ENCODE assay signal across 17 mouse cellular contexts in the genomic region with DNA sequence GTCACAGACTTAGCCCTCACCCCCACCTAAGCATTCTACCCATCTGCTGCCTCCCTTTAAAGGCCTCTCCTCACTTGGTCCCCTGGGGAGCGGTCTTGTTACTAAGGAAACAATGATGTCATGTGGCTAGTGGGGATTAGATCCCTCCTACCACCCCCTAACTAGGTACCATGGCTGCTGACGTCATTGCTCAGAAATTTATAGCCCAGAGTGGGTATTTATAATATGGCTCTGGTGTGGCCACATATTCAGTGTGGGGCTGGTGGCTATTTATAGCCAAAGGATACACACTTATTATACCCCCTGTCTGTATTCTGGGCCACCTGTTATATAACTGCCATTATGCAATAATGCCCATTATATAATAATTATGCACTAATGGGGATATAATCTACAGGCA. TPM values are rescaled to one million over a fixed set of nuclear protein-coding genes. Genes with fewer than 3 reads are reported as not detected.
DNase-seq lines count a peak whose midpoint lies in the region; ATAC-seq and TF ChIP-seq lines count a peak whose summit lies in the region.
"Had no signal": no experiment of that assay in that cellular context is flagged by ENCODE, and none has a peak within 500 bp of the region (broad histone marks: within the 10 kb centered on the region; RNA-seq: fewer than 3 reads in every experiment).

No protein-coding gene starts in this region.

- H3K79me3 ChIP-seq in C2C12 (ENCODE audit: low read depth): peaks cover 36% of the 10 kb centered on the region

- intact Hi-C loops in left cerebral cortex, adult 2 months (cut with DNase I): no loop called here

- ATAC-seq in forebrain, embryonic 13.5 days: no peak
- ATAC-seq in monocyte, adult 5-6 weeks (replicated peaks; ENCODE audit: insufficient number of reproducible peaks, low FRiP score, low TSS enrichment, poor library complexity, severe bottlenecking): no peak
- ATAC-seq: inflammation-experienced regulatory T-cells, adult 6 months had no signal

- H3K36me3 ChIP-seq in forebrain, embryonic 13.5 days (ENCODE audit: poor library complexity, severe bottlenecking): peaks cover 54% of the 10 kb centered on the region
- no peaks in the 10 kb centered on the region for H3K36me3 ChIP-seq in forebrain, embryonic 10.5 days (replicated peaks)
- peaks cover 53% of the 10 kb centered on the region for H3K36me3 ChIP-seq in C2C12 (ENCODE audit: control insufficient read depth, insufficient read depth)
- H3K36me3 ChIP-seq: neural tube, embryonic 12.5 days had no signal

- H3K9ac ChIP-seq in forebrain, embryonic 13.5 days: no peak overlapping the region
- H3K9ac ChIP-seq: lung, embryonic 14.5 days; neural tube, embryonic 12.5 days had no signal

- 26% methylated on average over 2 of the region's 2 CpGs for WGBS in forebrain, embryonic 13.5 days
- 42% methylated on average over 2 of the region's 2 CpGs for whole genome bisulfite sequencing in forebrain, embryonic 10.5 days

- H3K9me3 ChIP-seq in forebrain, embryonic 13.5 days (replicated peaks): no peaks in the 10 kb centered on the region
- no peaks in the 10 kb centered on the region for H3K9me3 ChIP-seq in forebrain, embryonic 10.5 days
- H3K9me3 ChIP-seq: G1E; neural tube, embryonic 12.5 days had no signal

- H3K4me2 ChIP-seq in forebrain, embryonic 13.5 days: peak overlapping the region; percentile 14
- H3K4me2 ChIP-seq: heart, embryonic 11.5 days; lung, embryonic 14.5 days; neural tube, embryonic 12.5 days had no signal

- peak overlapping the region; percentile 3 for H3ac ChIP-seq in C2C12 (ENCODE audit: control insufficient read depth, insufficient read length, low read depth)

- no peak for TF ChIP-seq POLR2A in cortical plate, adult 2 months (IDR thresholded peaks at IDR 0.05; ENCODE audit: extremely low read depth, insufficient read depth, low read length)

- DNase-seq in forebrain, embryonic 10.5 days (ENCODE audit: extremely low spot score, low spot score): no peak
- no peak for DNase-seq in left cerebral cortex, adult 2 months (ENCODE audit: extremely low spot score in 1 of 2, low spot score in 2 of 2)
- no peak for DNase-seq in left cerebral cortex, adult 18-20 months (ENCODE audit: low spot score in 2 of 2)
- DNase-seq in ovary, adult 18-20 months (ENCODE audit: low spot score): no peak
- DNase-seq: adrenal gland, postnatal 14 days; lung, embryonic 14.5 days; midbrain, embryonic 14.5 days had no signal

- H3K4me1 ChIP-seq in forebrain, embryonic 13.5 days: peaks cover 63% of the 10 kb centered on the region
- peaks cover 45% of the 10 kb centered on the region for H3K4me1 ChIP-seq in forebrain, embryonic 10.5 days
- peaks cover 25% of the 10 kb centered on the region for H3K4me1 ChIP-seq in cortical plate, adult 2 months (ENCODE audit: control insufficient read depth, insufficient read depth, low read length)

- H3K27me3 ChIP-seq in forebrain, embryonic 13.5 days: peaks cover 12% of the 10 kb centered on the region; the same call in 1 of the 2 replicates
- H3K27me3 ChIP-seq in forebrain, embryonic 10.5 days (ENCODE audit: poor library complexity, severe bottlenecking): peaks cover 99% of the 10 kb centered on the region
- no peaks in the 10 kb centered on the region for H3K27me3 ChIP-seq in C2C12 (ENCODE audit: control insufficient read depth, insufficient read depth, insufficient read length)

- H3K4me3 ChIP-seq in forebrain, embryonic 13.5 days: no peak overlapping the region; the same call in 1 of the 2 replicates
- H3K4me3 ChIP-seq in forebrain, embryonic 10.5 days: no peak overlapping the region
- H3K4me3 ChIP-seq in left cerebral cortex, adult 2 months: no peak overlapping the region
- no peak overlapping the region for H3K4me3 ChIP-seq in C2C12 (ENCODE audit: insufficient read depth, poor library complexity, severe bottlenecking)
- H3K4me3 ChIP-seq in cortical plate, adult 2 months (ENCODE audit: insufficient read depth, low read length): no peak overlapping the region
- H3K4me3 ChIP-seq: neural tube, embryonic 12.5 days had no signal

- no peak for TF ChIP-seq CTCF in left cerebral cortex, adult 2 months (IDR thresholded peaks at IDR 0.05)
- no peak for TF ChIP-seq CTCF in C2C12 (IDR thresholded peaks at IDR 0.05; ENCODE audit: control insufficient read depth, insufficient read depth, insufficient read length)
- TF ChIP-seq CTCF in cortical plate, adult 2 months (IDR thresholded peaks at IDR 0.05; ENCODE audit: extremely low read depth, insufficient read depth, low read length): no peak

- peaks cover 97% of the 10 kb centered on the region for H3K79me2 ChIP-seq in C2C12 (ENCODE audit: control insufficient read depth, insufficient read depth)

- no peak overlapping the region for H3K27ac ChIP-seq in forebrain, embryonic 13.5 days
- H3K27ac ChIP-seq in forebrain, embryonic 10.5 days: no peak overlapping the region
- peak overlapping the region; percentile 88 for H3K27ac ChIP-seq in left cerebral cortex, adult 2 months
- H3K27ac ChIP-seq in cortical plate, adult 2 months (ENCODE audit: insufficient read depth, low read length): peak overlapping the region; percentile 85
- H3K27ac ChIP-seq: macrophage; neural tube, embryonic 12.5 days had no signal

TF ChIP-seq in C2C12, 6 proteins besides CTCF, POLR2A, EP300 and RAD21:
- TF ChIP-seq CEBPB (IDR thresholded peaks at IDR 0.05; ENCODE audit: low read depth) (peak; percentile 54), MYOG (IDR thresholded peaks at IDR 0.05; ENCODE audit: control insufficient read depth, extremely low read depth, insufficient read length) (no peak), FOSL1 (IDR thresholded peaks at IDR 0.05; ENCODE audit: insufficient read depth, low read length, poor library complexity, severe bottlenecking) (no peak), MYOD1 (IDR thresholded peaks at IDR 0.05; ENCODE audit: control insufficient read depth, insufficient read length, low read depth) (peak; percentile 79), MAX (IDR thresholded peaks at IDR 0.05) (no peak), USF1 (IDR thresholded peaks at IDR 0.05; ENCODE audit: low read depth) (peak; percentile 30)
TF ChIP-seq in C2C12: peak in this region for 3.

RNA-seq across cellular contexts. Expression of a gene that starts 38.1 kb away (rescaled TPM):
- 3.7 and 3.8 TPM in 2 replicates for polyA plus RNA-seq in forebrain, embryonic 13.5 days (2015; fragmentation: Nextera tagmentation; extraction: Ambion mirVana)
- polyA plus RNA-seq in forebrain, embryonic 10.5 days (2016; fragmentation: Nextera tagmentation; extraction: Ambion mirVana): 1.3 and 2.1 TPM in 2 replicates
- total RNA-seq in left cerebral cortex, adult 2 months (2021): not detected
- not detected for total RNA-seq in left cerebral cortex, adult 18-20 months (2021)
- polyA plus RNA-seq in C2C12 (2012; fragmentation: generic; extraction: Trizol): 2.9 TPM
- polyA plus RNA-seq in cortical plate, adult 2 months (2012; rRNA removed): 0.30 and 0.42 TPM in 2 replicates
- total RNA-seq in monocyte, adult 5-6 weeks (2017): 6.4 to 8.9 TPM (median 8.2 TPM) in 3 replicates
- total RNA-seq: layer of hippocampus, adult 18-20 months had no signal
- polyA plus RNA-seq: macrophage had no signal

RNA-seq across cellular contexts. Expression of a gene that starts 39.2 kb away (rescaled TPM):
- polyA plus RNA-seq in forebrain, embryonic 13.5 days (2015; fragmentation: Nextera tagmentation; extraction: Ambion mirVana): 127 and 145 TPM in 2 replicates
- 0.46 and 1.8 TPM in 2 replicates for polyA plus RNA-seq in forebrain, embryonic 10.5 days (2016; fragmentation: Nextera tagmentation; extraction: Ambion mirVana)
- total RNA-seq in left cerebral cortex, adult 2 months (2021): 100 to 1,000 TPM; 347 to 350 TPM
- 100 to 1,000 TPM; 291 to 300 TPM for total RNA-seq in left cerebral cortex, adult 18-20 months (2021)
- 50.7 TPM for polyA plus RNA-seq in C2C12 (2012; fragmentation: generic; extraction: Trizol)
- polyA plus RNA-seq in cortical plate, adult 2 months (2012; rRNA removed): 82.8 and 89.1 TPM in 2 replicates
- 8.1 to 16.7 TPM (median 9.9 TPM) in 3 replicates for total RNA-seq in monocyte, adult 5-6 weeks (2017)

RNA-seq across cellular contexts. Expression of a gene that starts 59.6 kb away (rescaled TPM):
- polyA plus RNA-seq in forebrain, embryonic 13.5 days (2015; fragmentation: Nextera tagmentation; extraction: Ambion mirVana): 1.9 and 2.1 TPM in 2 replicates
- 4.9 and 5.8 TPM in 2 replicates for polyA plus RNA-seq in forebrain, embryonic 10.5 days (2016; fragmentation: Nextera tagmentation; extraction: Ambion mirVana)
- total RNA-seq in left cerebral cortex, adult 2 months (2021): 1 to 10 TPM; 1.6 to 2.6 TPM
- total RNA-seq in left cerebral cortex, adult 18-20 months (2021): 1 to 10 TPM; 2.6 TPM
- 0.04 TPM for polyA plus RNA-seq in C2C12 (2012; fragmentation: generic; extraction: Trizol)
- polyA plus RNA-seq in cortical plate, adult 2 months (2012; rRNA removed): 3.3 and 3.4 TPM in 2 replicates
- 41.7 to 46.2 TPM (median 45.0 TPM) in 3 replicates for total RNA-seq in monocyte, adult 5-6 weeks (2017)

Comparison
In these comparisons a context has a peak if more than half of its experiments do, and no peak if none do; other contexts are left out.
1. RNA of a gene that starts 39.2 kb away (polyA plus RNA-seq): 127 to 145 TPM in forebrain, embryonic 13.5 days, 82.8 to 89.1 TPM in cortical plate, adult 2 months and 50.7 TPM in C2C12 (single experiment); 0.46 to 1.8 TPM in forebrain, embryonic 10.5 days; every median in the first group is over 10 times any median in the second.
2. H3K27ac ChIP-seq: peak in left cerebral cortex, adult 2 months (single experiment) and cortical plate, adult 2 months (single experiment); none in forebrain, embryonic 13.5 days (single experiment) and forebrain, embryonic 10.5 days (single experiment).